Mouse (Mus musculus) right cerebral cortex, adult 18-20 months (tissue): ENCODE data around the gene Gm47985.
"Not testable (repeated sequence)": the region's sequence is repeated elsewhere in the genome, so short reads cannot be mapped to it uniquely, and the experiment has no call there.

Experiments
- DNase-seq: peaks from one replicate; pipeline ENCODE4 v3.0.0; 2022; ENCODE audit warnings: mixed read lengths

The Gm47985 gene

GRCm38 (mm10) chr1:151178505-151179083 is 3.7 kb upstream of the Gm47985 start:
- DNase-seq = no peak

GRCm38 (mm10) chr1:151180167-151180566 is 2.2 kb upstream of the Gm47985 start:
- DNase-seq = no peak

DNA sequence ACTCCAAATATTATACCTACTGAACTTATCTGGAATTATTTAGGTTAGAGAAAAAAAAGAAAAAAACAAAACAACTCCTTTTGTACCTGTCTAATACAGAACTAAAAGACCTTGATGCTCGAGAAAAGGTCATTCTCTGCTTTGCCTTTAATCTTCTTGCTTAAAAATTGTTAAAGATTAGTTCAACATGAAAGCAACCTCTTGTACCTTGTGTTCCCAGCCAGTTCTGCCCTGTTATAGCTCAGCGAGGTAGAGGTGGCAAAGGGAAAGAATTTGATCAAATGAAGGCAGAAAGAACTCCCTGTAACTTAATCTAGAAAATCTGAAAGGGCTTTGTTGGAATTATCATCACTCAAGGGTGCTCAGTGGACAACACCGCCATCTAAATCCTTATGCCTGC is 3.8 kb downstream of the Gm47985 start:
- DNase-seq = not testable (repeated sequence)

DNA sequence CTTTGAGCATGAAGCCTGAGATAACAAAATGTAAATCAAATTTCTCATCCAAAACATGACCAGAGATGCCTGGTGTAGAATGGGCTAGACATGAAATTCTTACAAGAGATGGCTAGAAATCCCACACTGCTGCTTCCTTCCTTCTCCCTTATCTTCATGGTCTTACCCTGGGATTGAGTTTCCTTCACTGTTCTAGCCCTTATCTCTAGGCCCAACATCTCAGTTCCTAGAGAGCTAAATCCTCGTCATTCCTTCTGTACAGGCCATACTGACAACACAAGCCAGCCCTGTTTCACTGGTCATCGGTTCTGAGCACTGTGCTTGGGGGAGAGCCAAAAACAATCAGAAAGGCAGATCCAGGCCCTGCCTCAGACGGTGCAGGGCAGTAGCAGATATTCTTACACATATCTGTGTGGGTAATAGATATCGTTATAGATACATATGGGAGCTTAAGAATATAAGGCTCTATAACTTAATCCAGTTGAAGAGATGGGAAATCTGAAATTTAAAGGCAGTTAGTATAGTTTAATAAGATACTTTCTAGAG is 4.6 kb downstream of the Gm47985 start:
- DNase-seq = not testable (repeated sequence)

DNA sequence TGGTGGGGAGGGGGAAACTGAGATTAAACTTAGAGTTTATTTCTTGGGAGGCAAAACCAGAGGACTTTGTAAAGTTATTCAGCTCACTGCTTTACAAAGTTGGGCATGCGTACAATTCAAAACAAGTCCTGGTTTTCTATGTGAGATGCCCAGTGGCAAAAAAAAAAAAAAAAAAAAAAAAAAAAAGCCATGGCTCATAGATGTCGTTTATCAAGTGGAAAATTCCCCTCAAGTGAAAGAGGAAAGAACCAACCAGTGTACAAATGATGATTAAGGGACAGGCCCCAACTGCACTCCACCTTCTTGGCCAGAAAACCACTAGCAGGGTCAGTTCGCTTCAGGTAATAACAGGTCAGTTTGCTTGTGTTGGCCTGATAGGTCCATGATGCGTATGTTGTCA is 6.1 kb downstream of the Gm47985 start:
- no peak for DNase-seq

- DNase-seq = not testable (repeated sequence)
Measured at GRCm38 (mm10) chr1:151192075-151192474, 9.7 kb downstream of the Gm47985 start, which contains the start of gene Gm8947. Gm8947 (plus strand) TSS chr1:151192376.

GRCm38 (mm10) chr1:151192739-151193138 is 10.4 kb downstream of the Gm47985 start:
- not testable (repeated sequence) for DNase-seq

DNA sequence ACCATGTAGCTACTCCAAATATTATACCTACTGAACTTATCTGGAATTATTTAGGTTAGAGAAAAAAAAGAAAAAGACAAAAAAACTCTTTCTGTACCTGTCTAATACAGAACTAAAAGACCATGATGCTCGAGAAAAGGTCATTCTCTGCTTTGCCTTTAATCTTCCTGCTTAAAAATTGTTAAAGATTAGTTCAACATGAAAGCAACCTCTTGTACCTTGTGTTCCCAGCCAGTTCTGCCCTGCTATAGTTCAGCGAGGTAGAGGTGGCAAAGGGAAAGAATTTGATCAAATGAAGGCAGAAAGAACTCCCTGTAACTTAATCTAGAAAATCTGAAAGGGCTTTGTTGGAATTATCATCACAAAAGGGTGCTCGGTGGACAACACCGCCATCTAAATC is 13.6 kb downstream of the Gm47985 start:
- DNase-seq = not testable (repeated sequence)

DNA sequence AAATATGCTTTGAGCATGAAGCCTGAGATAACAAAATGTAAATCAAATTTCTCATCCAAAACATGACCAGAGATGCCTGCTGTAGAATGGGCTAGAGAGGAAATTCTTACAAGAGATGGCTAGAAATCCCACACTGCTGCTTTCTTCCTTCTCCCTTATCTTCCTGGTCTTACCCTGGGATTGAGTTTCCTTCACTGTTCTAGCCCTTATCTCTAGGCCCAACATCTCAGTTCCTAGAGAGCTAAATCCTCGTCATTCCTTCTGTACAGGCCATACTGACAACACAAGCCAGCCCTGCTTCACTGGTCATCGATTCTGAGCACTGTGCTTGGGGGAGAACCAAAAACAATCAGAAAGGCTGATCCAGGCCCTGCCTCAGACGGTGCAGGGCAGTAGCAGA is 14.4 kb downstream of the Gm47985 start:
- not testable (repeated sequence) for DNase-seq

DNA sequence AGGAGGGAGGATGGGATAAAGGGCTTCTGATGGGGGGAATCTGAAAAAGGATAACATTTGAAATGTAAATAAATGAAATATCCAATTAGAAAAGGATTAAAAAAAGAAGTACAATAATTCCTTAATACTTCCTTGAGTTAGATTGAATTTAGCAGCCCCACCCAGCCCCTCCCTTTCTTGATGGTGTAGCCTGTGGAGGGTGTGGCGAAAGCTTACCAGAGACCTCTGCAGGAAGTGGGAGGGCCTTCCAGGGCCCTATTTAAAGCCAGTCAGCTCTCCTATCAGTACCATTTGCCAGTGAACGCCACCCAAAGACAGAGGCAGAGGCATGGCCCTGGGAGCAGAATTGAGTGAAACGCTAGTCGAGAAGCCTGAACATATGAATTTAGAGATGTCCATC is 15.8 kb downstream of the Gm47985 start, which contains the start of gene Gm47995:
Gene Gm47995 (plus strand): TSS at position 329 of the 400 bp plus-strand sequence.
- not testable (repeated sequence) for DNase-seq

DNA sequence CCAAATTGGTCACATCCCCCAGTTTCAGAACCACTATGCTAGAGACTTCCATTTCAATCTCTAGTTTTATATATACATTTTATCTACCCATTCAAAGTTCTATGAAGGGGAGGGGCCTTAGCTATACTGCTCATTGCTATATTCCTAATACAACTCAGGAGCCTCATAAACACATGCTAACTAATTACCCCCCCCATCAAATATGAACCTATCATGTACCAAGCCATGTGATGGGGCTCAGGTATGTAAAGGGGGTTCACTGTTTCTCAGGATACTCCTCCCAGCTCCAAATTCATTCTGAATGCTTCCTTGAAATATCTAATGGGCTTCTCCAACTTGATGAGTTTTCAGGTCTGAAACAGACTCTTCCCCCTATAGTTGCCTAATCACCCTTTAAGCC is 18.3 kb downstream of the Gm47985 start:
- DNase-seq = not testable (repeated sequence)

DNA sequence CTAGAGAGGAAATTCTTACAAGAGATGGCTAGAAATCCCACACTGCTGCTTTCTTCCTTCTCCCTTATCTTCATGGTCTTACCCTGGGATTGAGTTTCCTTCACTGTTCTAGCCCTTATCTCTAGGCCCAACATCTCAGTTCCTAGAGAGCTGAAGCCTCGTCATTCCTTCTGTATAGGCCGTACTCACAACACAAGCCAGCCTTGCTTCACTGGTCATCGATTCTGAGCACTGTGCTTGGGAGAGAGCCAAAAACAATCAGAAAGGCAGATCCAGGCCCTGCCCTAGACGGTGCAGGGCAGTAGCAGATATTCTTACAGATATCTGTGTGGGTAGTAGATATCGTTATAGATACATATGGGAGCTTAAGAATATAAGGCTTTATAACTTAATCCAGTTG is 20.4 kb downstream of the Gm47985 start:
- not testable (repeated sequence) for DNase-seq

DNA sequence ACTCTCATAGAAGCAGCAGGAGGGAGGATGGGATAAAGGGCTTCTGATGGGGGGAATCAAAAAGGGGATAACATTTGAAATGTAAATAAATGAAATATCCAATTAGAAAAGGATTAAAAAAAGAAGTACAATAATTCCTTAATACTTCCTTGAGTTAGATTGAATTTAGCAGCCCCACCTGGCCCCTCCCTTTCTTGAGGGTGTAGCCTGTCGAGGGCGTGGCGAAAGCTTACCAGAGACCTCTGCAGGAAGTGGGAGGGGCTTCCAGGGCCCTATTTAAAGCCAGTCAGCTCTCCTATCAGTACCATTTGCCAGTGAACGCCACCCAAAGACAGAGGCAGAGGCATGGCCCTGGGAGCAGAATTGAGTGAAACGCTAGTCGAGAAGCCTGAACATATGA is 21.5 kb downstream of the Gm47985 start, which contains the start of gene 3110040M04Rik:
Gene 3110040M04Rik (plus strand): TSS at position 304 of the 400 bp plus-strand sequence.
- DNase-seq = not testable (repeated sequence)

DNA sequence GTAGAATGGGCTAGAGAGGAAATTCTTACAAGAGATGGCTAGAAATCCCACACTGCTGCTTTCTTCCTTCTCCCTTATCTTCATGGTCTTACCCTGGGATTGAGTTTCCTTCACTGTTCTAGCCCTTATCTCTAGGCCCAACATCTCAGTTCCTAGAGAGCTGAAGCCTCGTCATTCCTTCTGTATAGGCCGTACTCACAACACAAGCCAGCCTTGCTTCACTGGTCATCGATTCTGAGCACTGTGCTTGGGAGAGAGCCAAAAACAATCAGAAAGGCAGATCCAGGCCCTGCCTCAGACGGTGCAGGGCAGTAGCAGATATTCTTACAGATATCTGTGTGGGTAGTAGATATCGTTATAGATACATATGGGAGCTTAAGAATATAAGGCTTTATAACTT is 26.2 kb downstream of the Gm47985 start:
- DNase-seq = not testable (repeated sequence)

- not testable (repeated sequence) for DNase-seq
Measured at GRCm38 (mm10) chr1:151208944-151209343, 26.6 kb downstream of the Gm47985 start.

- DNase-seq = not testable (repeated sequence)
Measured at GRCm38 (mm10) chr1:151209824-151210355, 27.6 kb downstream of the Gm47985 start, which contains the start of gene Gm47996. Gm47996 (plus strand) TSS chr1:151210131.

GRCm38 (mm10) chr1:151211666-151212065 is 29.3 kb downstream of the Gm47985 start:
- DNase-seq = not testable (repeated sequence)

- no peak for DNase-seq
Measured at GRCm38 (mm10) chr1:151214862-151215261, 32.5 kb downstream of the Gm47985 start.

- no peak for DNase-seq
Measured at GRCm38 (mm10) chr1:151215985-151216384, 33.6 kb downstream of the Gm47985 start.

DNA sequence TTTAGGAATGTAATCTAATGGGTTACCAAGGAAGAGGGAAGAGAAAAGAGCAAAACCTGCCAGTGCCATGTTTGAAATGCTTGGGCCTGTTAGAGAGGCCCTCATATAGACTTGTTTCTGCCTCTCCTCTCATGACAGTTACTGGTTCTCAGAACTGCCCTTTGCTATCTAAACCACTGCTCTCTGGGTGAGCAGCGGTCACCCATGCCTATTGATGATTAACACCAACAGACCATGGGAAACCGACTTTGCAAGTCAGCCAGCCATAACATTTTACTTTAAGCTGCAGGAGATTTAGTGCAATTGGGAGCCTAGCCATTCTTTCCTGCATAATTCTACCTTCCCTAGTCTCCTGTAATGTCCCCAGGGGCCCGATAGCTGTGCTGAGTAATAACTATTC is 34.1 kb downstream of the Gm47985 start:
- no peak for DNase-seq

- DNase-seq = no peak
Measured at GRCm38 (mm10) chr1:151219045-151219444, 36.7 kb downstream of the Gm47985 start.

- DNase-seq = no peak
Measured at GRCm38 (mm10) chr1:151220098-151220497, 37.8 kb downstream of the Gm47985 start.

GRCm38 (mm10) chr1:151222561-151223267 is 40.4 kb downstream of the Gm47985 start:
- no peak for DNase-seq
